Mouse (Mus musculus) activated CD4-positive, CD25-positive, alpha-beta regulatory T cell, adult 4 months (primary cell): Measurements from ENCODE around the gene Eif2ak1. TPM values are rescaled to one million over a fixed set of nuclear protein-coding genes. Genes with fewer than 3 reads are reported as not detected.
A peak's percentile ranks its signal among the peaks of the same experiment; 100 is the strongest.
"Not testable (repeated sequence)": the region's sequence is repeated elsewhere in the genome, so short reads cannot be mapped to it uniquely, and the experiment has no call there.

Experiments
- ATAC-seq: one replicate; pipeline ENCODE4 v1.8.0; 2017
- polyA plus RNA-seq, 2 experiments: library from polyadenylated mRNA; unstranded; fragments of 100-300 nt; shearing (Covaris generic); gene quantifications; one replicate each; pipeline ENCODE4 v1.2.1; 2017

The Eif2ak1 gene
- polyA plus RNA-seq: 10 to 100 TPM; 22.4 to 23.5 TPM

GRCm38 (mm10) chr5:143817116-143817930 lies at the start of gene Eif2ak1:
Eif2ak1 (plus strand) TSS chr5:143817788.
- peak; percentile 98 for ATAC-seq

GRCm38 (mm10) chr5:143781951-143782350 lies 35.6 kb upstream of the Eif2ak1 start:
- ATAC-seq: no peak

GRCm38 (mm10) chr5:143785391-143785790 lies 32.2 kb upstream of the Eif2ak1 start:
- ATAC-seq: no peak

- ATAC-seq: not testable (repeated sequence)
Measured at GRCm38 (mm10) chr5:143801216-143801615, 16.4 kb upstream of the Eif2ak1 start.

GRCm38 (mm10) chr5:143804056-143804765 lies 13.4 kb upstream of the Eif2ak1 start:
- ATAC-seq: no peak

- no peak for ATAC-seq
Measured at GRCm38 (mm10) chr5:143807268-143807667, 10.3 kb upstream of the Eif2ak1 start.

GRCm38 (mm10) chr5:143809421-143810090 lies 8.0 kb upstream of the Eif2ak1 start:
- no peak for ATAC-seq

- ATAC-seq: no peak
Measured at GRCm38 (mm10) chr5:143811653-143812052, 5.9 kb upstream of the Eif2ak1 start.

GRCm38 (mm10) chr5:143814626-143815025 lies 3.0 kb upstream of the Eif2ak1 start:
- no peak for ATAC-seq

GRCm38 (mm10) chr5:143817931-143818311 lies 333 bp downstream of the Eif2ak1 start:
- ATAC-seq: peak; percentile 43

- ATAC-seq: no peak
Measured at GRCm38 (mm10) chr5:143818461-143818860, 873 bp downstream of the Eif2ak1 start.

GRCm38 (mm10) chr5:143818949-143819348 lies 1.4 kb downstream of the Eif2ak1 start:
- ATAC-seq: no peak

- no peak for ATAC-seq
Measured at GRCm38 (mm10) chr5:143819906-143820660, 2.5 kb downstream of the Eif2ak1 start.

GRCm38 (mm10) chr5:143820820-143821219 lies 3.2 kb downstream of the Eif2ak1 start:
- ATAC-seq: no peak

- no peak for ATAC-seq
Measured at GRCm38 (mm10) chr5:143871547-143872169, 54.1 kb downstream of the Eif2ak1 start.

GRCm38 (mm10) chr5:143874571-143874970 lies 57.0 kb downstream of the Eif2ak1 start:
- no peak for ATAC-seq

- ATAC-seq: no peak
Measured at GRCm38 (mm10) chr5:143885274-143885673, 67.7 kb downstream of the Eif2ak1 start.

- ATAC-seq: no peak
Measured at GRCm38 (mm10) chr5:143890741-143891140, 73.2 kb downstream of the Eif2ak1 start.

- no peak for ATAC-seq
Measured at GRCm38 (mm10) chr5:143892255-143892886, 74.8 kb downstream of the Eif2ak1 start.

- ATAC-seq: no peak
Measured at GRCm38 (mm10) chr5:143893396-143893795, 75.8 kb downstream of the Eif2ak1 start.

- ATAC-seq: no peak
Measured at GRCm38 (mm10) chr5:143897635-143898330, 80.2 kb downstream of the Eif2ak1 start, which contains the start of gene Ankrd61. Ankrd61 (minus strand) TSS chr5:143897685.
